Mouse (Mus musculus): ENCODE results near the gene Pnrc1.

DNA sequence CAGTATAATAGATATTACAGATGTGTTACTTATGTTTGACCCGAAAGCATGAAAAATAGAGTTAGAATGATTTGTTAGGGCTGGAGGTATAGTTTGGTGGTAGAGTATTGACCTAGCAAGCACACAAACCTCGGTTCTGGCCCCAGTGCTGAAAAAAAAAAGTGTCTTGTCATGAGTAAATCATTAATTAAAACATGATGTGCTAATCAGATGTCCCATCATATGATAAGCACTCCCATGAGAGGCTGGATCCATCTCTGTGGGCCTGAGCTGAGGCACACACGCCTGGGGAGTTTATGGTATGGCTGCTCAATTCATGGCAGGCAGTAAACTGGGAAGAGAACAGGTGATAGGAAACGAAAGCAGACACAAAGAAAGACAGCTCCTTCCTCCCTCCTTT is 60.3 kb downstream of the Pnrc1 start:
- no peak for TF ChIP-seq POLR2A (IDR thresholded peaks at IDR 0.05; ENCODE audit: low read depth, low read length)
- TF ChIP-seq CTCF (IDR thresholded peaks at IDR 0.05; ENCODE audit: extremely low read depth, insufficient read length, insufficient replicate concordance, low read depth, low read length), result no peak
